In genomic region chr8:117328758-117329157, GRCm38 (mm10) we compare ENCODE assay signal across 11 mouse cellular contexts.
DNase-seq lines count a peak whose midpoint lies in the region; ATAC-seq and TF ChIP-seq lines count a peak whose summit lies in the region.
"Had no signal": no experiment of that assay in that cellular context is flagged by ENCODE, and none has a peak within 500 bp of the region (broad histone marks: within the 10 kb centered on the region; RNA-seq: fewer than 3 reads in every experiment).

No protein-coding gene starts in this region.

- H3K36me3 ChIP-seq in stomach, embryonic 14.5 days (ENCODE audit: control insufficient read depth, insufficient read depth, low read length): no peaks in the 10 kb centered on the region

- WGBS in lung, adult 2 months: 59% methylated on average over 9 of the region's 9 CpGs
- 62% methylated on average over 9 of the region's 9 CpGs for WGBS in stomach, embryonic 14.5 days

- H3K4me1 ChIP-seq in lung, adult 2 months (ENCODE audit: control insufficient read depth, insufficient read depth, low read length): peaks cover 10% of the 10 kb centered on the region
- H3K4me1 ChIP-seq in embryonic fibroblast, embryonic 13.5 days (ENCODE audit: control insufficient read depth, insufficient read depth, low read length): peaks cover 16% of the 10 kb centered on the region
- peaks cover 41% of the 10 kb centered on the region for H3K4me1 ChIP-seq in stomach, embryonic 14.5 days (ENCODE audit: control insufficient read depth, insufficient read depth, low read length)

- TF ChIP-seq CTCF in lung, adult 2 months (IDR thresholded peaks at IDR 0.05; ENCODE audit: insufficient read depth, low read length): no peak
- TF ChIP-seq CTCF in embryonic fibroblast, embryonic 13.5 days (IDR thresholded peaks at IDR 0.05; ENCODE audit: borderline replicate concordance, insufficient read depth, low read length): no peak

- H3K9ac ChIP-seq in stomach, embryonic 14.5 days (replicated peaks; ENCODE audit: low read depth, low read length): no peak overlapping the region

- H3K27me3 ChIP-seq in stomach, embryonic 14.5 days (ENCODE audit: control insufficient read depth, insufficient read depth, low read length): no peaks in the 10 kb centered on the region

- no peak for DNase-seq in frontal cortex, postnatal 14 days (ENCODE audit: low spot score in 2 of 2)
- DNase-seq in lung, postnatal 25 days (ENCODE audit: low spot score): peak; percentile 34
- DNase-seq in lung, adult 2 months: no peak
- DNase-seq in heart, adult 8-10 months (ENCODE audit: low spot score): no peak
- no peak for DNase-seq in spleen, postnatal 10 days (ENCODE audit: low spot score in 2 of 2)
- DNase-seq: heart, adult 2 months; liver had no signal

- H3K9me3 ChIP-seq in stomach, embryonic 14.5 days (ENCODE audit: control insufficient read depth, low read depth, low read length): no peaks in the 10 kb centered on the region

- no peak overlapping the region for H3K4me3 ChIP-seq in lung, adult 2 months (replicated peaks; ENCODE audit: extremely low read depth, low read depth, low read length)
- H3K4me3 ChIP-seq in embryonic fibroblast, embryonic 13.5 days (ENCODE audit: insufficient read depth, low read length): no peak overlapping the region
- H3K4me3 ChIP-seq in stomach, embryonic 14.5 days (ENCODE audit: low read depth, low read length): no peak overlapping the region
- H3K4me3 ChIP-seq: heart, adult 2 months had no signal

- ATAC-seq in frontal cortex, adult (ENCODE audit: low TSS enrichment): 0 out of 2 replicates have a peak, but pooled peaks have one; percentile 7
- no peak for ATAC-seq in stomach, embryonic 14.5 days (ENCODE audit: insufficient number of reproducible peaks, insufficient read depth, low FRiP score, low read depth)
- ATAC-seq: CD4-positive, CD25-positive, alpha-beta regulatory T cell, adult 4 months had no signal

- peak overlapping the region; percentile 62 for H3K27ac ChIP-seq in embryonic fibroblast, embryonic 13.5 days (ENCODE audit: insufficient read depth, low read length)
- peak overlapping the region; percentile 48; the same call in 1 of the 2 replicates for H3K27ac ChIP-seq in stomach, embryonic 14.5 days (ENCODE audit: low read length)
- H3K27ac ChIP-seq: heart, adult 2 months had no signal

- TF ChIP-seq POLR2A in lung, adult 2 months (IDR thresholded peaks at IDR 0.05; ENCODE audit: borderline replicate concordance, extremely low read depth, low read depth, low read length): no peak
- TF ChIP-seq POLR2A in embryonic fibroblast, embryonic 13.5 days (IDR thresholded peaks at IDR 0.05; ENCODE audit: low read depth, low read length): no peak

- no peak overlapping the region for H3K4me2 ChIP-seq in stomach, embryonic 14.5 days (replicated peaks; ENCODE audit: low read depth, low read length)
